Mouse (Mus musculus) ES-Bruce4 (cell line): Measurements from ENCODE around the gene Marc2. TPM values are rescaled to one million over a fixed set of nuclear protein-coding genes. Genes with fewer than 3 reads are reported as not detected.
A peak's percentile ranks its signal among the peaks of the same experiment; 100 is the strongest.

Experiments used
- H3K27ac ChIP-seq: 2 replicates; pipeline ENCODE4 v1.5.1; 2012; ENCODE audit warnings: low read length, inconsistent platforms; ENCODE audit not compliant: insufficient read depth
- H3K27me3 ChIP-seq: 2 replicates; pipeline ENCODE4 v1.6.1; 2012; ENCODE audit warnings: mild to moderate bottlenecking, low read length, inconsistent platforms; ENCODE audit not compliant: control insufficient read depth, poor library complexity, insufficient read depth, severe bottlenecking
- H3K36me3 ChIP-seq: 2 replicates; pipeline ENCODE4 v1.6.1; 2012; ENCODE audit warnings: inconsistent platforms, mild to moderate bottlenecking, low read length, moderate library complexity; ENCODE audit not compliant: control insufficient read depth, poor library complexity, insufficient read depth, severe bottlenecking
- H3K4me1 ChIP-seq: one replicate; pipeline ENCODE4 v1.8.1; 2011; ENCODE audit warnings: low read length; ENCODE audit not compliant: control insufficient read depth, insufficient read depth
- H3K4me3 ChIP-seq: 2 replicates; pipeline ENCODE4 v1.5.1; 2011; ENCODE audit warnings: low read depth, mild to moderate bottlenecking, low read length
- H3K9ac ChIP-seq: 2 replicates; pipeline ENCODE4 v1.6.1; 2012; ENCODE audit warnings: low read depth, mild to moderate bottlenecking, inconsistent platforms; ENCODE audit not compliant: poor library complexity, severe bottlenecking
- H3K9me3 ChIP-seq: replicated peaks from 2 replicates; pipeline ENCODE4 v1.6.1; 2012; ENCODE audit warnings: mild to moderate bottlenecking, low read length, inconsistent platforms; ENCODE audit not compliant: control insufficient read depth, poor library complexity, insufficient read depth, severe bottlenecking
- CTCF ChIP-seq: IDR thresholded peaks from one replicate; pipeline ENCODE4 v1.8.1; 2011; ENCODE audit warnings: low read depth, low read length
- EP300 ChIP-seq: IDR thresholded peaks from 2 replicates; pipeline ENCODE4 v1.6.1; 2011; ENCODE audit warnings: low read depth, low read length; ENCODE audit not compliant: insufficient read depth
- POLR2A ChIP-seq: IDR thresholded peaks from one replicate; pipeline ENCODE4 v1.8.1; 2011; ENCODE audit warnings: low read length; ENCODE audit not compliant: insufficient read depth
- polyA plus RNA-seq: library from polyadenylated mRNA; stranded (reverse); fragments of >200 nt; gene quantifications from 2 replicates; pipeline ENCODE4 v1.2.4, GENCODE M21; 2011; ENCODE audit warnings: low read depth; ENCODE audit not compliant: missing spikeins, insufficient read depth, insufficient read length

Gene Marc2
- polyA plus RNA-seq, 1 experiment, result 77.4 TPM

- TF ChIP-seq CTCF (no peak), POLR2A (no peak), EP300 (no peak)
- Histone ChIP-seq H3K27ac (no peak overlapping the region), H3K9me3 (no peaks in the 10 kb centered on the region), H3K4me3 (no peak overlapping the region), H3K4me1 (peaks cover 1% of the 10 kb centered on the region), H3K9ac (no peak overlapping the region), H3K36me3 (no peaks in the 10 kb centered on the region), H3K27me3 (no peaks in the 10 kb centered on the region)
These were observed 12.8 kb downstream of the Marc2 start for GRCm38 (mm10) chr1:184833499-184833898.

DNA sequence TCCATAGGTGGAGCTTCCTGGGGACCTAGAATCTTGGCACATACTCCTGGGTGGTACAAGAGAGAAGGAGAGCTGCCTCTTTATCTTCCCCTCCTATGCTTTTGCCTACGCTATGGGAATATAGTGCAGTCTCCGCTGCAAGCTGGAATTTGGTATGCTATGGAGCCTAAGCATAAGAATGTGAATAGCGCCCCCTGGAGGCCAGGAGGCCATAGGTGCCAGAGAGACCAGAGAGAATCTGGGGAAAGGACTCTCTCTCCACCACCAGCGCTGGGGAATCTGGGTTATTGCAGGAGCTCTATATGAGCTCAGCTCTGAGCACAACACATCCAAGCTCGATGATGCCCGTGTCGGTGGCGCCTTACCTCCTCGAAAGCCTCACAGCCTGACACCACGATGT lies 14.0 kb downstream of the Marc2 start:
- Histone ChIP-seq H3K27ac (no peak overlapping the region), H3K27me3 (no peaks in the 10 kb centered on the region), H3K9ac (no peak overlapping the region), H3K4me1 (peaks cover 1% of the 10 kb centered on the region), H3K36me3 (no peaks in the 10 kb centered on the region), H3K4me3 (no peak overlapping the region), H3K9me3 (no peaks in the 10 kb centered on the region)
- TF ChIP-seq POLR2A (no peak), CTCF (peak; percentile 73)

- no peak overlapping the region for H3K4me3 ChIP-seq
- no peak for TF ChIP-seq POLR2A
- H3K27me3 ChIP-seq, result no peaks in the 10 kb centered on the region
- no peak overlapping the region for H3K9ac ChIP-seq
- no peaks in the 10 kb centered on the region for H3K9me3 ChIP-seq
- H3K4me1 ChIP-seq, result peaks cover 3% of the 10 kb centered on the region
- no peaks in the 10 kb centered on the region for H3K36me3 ChIP-seq
- peak overlapping the region; percentile 20; the same call in 1 of the 2 replicates for H3K27ac ChIP-seq
These were observed 16.4 kb downstream of the Marc2 start for GRCm38 (mm10) chr1:184829897-184830296.

DNA sequence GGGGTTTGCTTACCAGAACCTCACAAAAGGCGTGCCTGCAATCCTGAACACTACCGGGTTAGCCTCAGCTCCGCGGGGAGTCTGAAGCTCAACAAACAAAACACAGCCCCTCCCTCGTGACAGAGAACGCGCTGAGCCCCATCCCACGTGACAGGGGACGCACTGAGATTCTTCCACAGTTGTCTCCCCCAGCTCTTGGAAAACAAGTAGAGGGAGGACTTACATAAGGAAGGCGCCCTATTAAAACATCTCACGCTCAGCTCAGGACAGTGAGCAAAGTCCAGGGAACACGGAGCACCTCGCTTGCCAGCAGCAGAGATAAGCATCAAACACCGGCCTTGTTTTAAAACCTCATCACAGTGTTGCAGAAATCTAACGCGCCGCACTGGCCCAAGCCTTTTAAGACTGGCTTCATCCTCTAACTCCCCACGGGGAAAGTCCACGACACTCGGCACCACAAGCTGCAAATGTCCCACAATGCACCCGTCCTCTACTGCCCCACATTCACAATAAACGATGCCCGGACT lies 19.0 kb downstream of the Marc2 start:
- no peak for TF ChIP-seq POLR2A
- 0 out of 2 replicates have a peak, but pooled peaks have one; percentile 36 for TF ChIP-seq EP300
- peak overlapping the region; percentile 7; the same call in 1 of the 2 replicates for H3K9ac ChIP-seq
- no peak overlapping the region for H3K27ac ChIP-seq
- no peaks in the 10 kb centered on the region for H3K36me3 ChIP-seq
- no peaks in the 10 kb centered on the region for H3K9me3 ChIP-seq
- H3K4me3 ChIP-seq, result peak overlapping the region; percentile 3
- H3K4me1 ChIP-seq, result peaks cover 4% of the 10 kb centered on the region
- no peaks in the 10 kb centered on the region for H3K27me3 ChIP-seq

- H3K9me3 ChIP-seq, result no peaks in the 10 kb centered on the region
- TF ChIP-seq EP300, result no peak
- peak; percentile 7 for TF ChIP-seq CTCF
- TF ChIP-seq POLR2A, result no peak
- H3K4me1 ChIP-seq, result peaks cover 5% of the 10 kb centered on the region
- H3K27ac ChIP-seq, result no peak overlapping the region
- no peaks in the 10 kb centered on the region for H3K27me3 ChIP-seq
- no peak overlapping the region for H3K4me3 ChIP-seq
- no peak overlapping the region for H3K9ac ChIP-seq
- H3K36me3 ChIP-seq, result no peaks in the 10 kb centered on the region
These were observed 21.2 kb downstream of the Marc2 start for GRCm38 (mm10) chr1:184825093-184825492.

GRCm38 (mm10) chr1:184824439-184824851 lies 21.8 kb downstream of the Marc2 start:
- Histone ChIP-seq H3K9me3 (no peaks in the 10 kb centered on the region), H3K36me3 (no peaks in the 10 kb centered on the region), H3K4me1 (peaks cover 3% of the 10 kb centered on the region), H3K27me3 (no peaks in the 10 kb centered on the region), H3K9ac (no peak overlapping the region), H3K4me3 (no peak overlapping the region), H3K27ac (no peak overlapping the region)
- TF ChIP-seq EP300 (0 out of 2 replicates have a peak, but pooled peaks have one; percentile 34), CTCF (peak; percentile 96), POLR2A (no peak)
